Mouse (Mus musculus) kidney, embryonic 16.5 days (tissue): ENCODE results near the gene Sh3bp4. TPM values are rescaled to one million over a fixed set of nuclear protein-coding genes. Genes with fewer than 3 reads are reported as not detected.
A peak's percentile ranks its signal among the peaks of the same experiment; 100 is the strongest.

Source experiments
- ATAC-seq: fragments of 200-750 bp; cut with Nextera tagmentation; 2 replicates; pipeline ENCODE4 v1.8.0; 2017; ENCODE audit warnings: moderate TSS enrichment; ENCODE audit not compliant: low FRiP score, low TSS enrichment
- H3K27ac ChIP-seq: fragments of 300-500 bp; sonication (generic); 2 replicates; pipeline ENCODE4 v1.5.1; 2014; ENCODE audit warnings: low read length
- H3K27me3 ChIP-seq: fragments of 300-500 bp; sonication (generic); 2 replicates; pipeline ENCODE4 v1.6.1; 2014; ENCODE audit warnings: low read length, control low read depth, mixed read lengths; ENCODE audit not compliant: insufficient read depth
- H3K36me3 ChIP-seq: fragments of 300-500 bp; sonication (generic); 2 replicates; pipeline ENCODE4 v1.6.1; 2014; ENCODE audit warnings: low read length, control low read depth, mixed read lengths; ENCODE audit not compliant: insufficient read depth
- H3K4me1 ChIP-seq: fragments of 300-500 bp; sonication (generic); 2 replicates; pipeline ENCODE4 v1.6.1; 2014; ENCODE audit warnings: low read length, control low read depth, mixed read lengths; ENCODE audit not compliant: insufficient read depth
- H3K4me2 ChIP-seq: fragments of 300-500 bp; sonication (generic); replicated peaks from 2 replicates; pipeline ENCODE4 v1.6.1; 2014; ENCODE audit warnings: low read depth, low read length
- H3K4me3 ChIP-seq: fragments of 300-500 bp; sonication (generic); 2 replicates; pipeline ENCODE4 v1.5.1; 2014; ENCODE audit warnings: mild to moderate bottlenecking, low read length
- H3K9ac ChIP-seq: fragments of 300-500 bp; sonication (generic); replicated peaks from 2 replicates; pipeline ENCODE4 v1.6.1; 2014; ENCODE audit warnings: low read length
- H3K9me3 ChIP-seq: fragments of 300-500 bp; sonication (generic); 2 replicates; pipeline ENCODE4 v1.6.1; 2016; ENCODE audit warnings: low read length, control low read depth
- WGBS: fragments of 180-500 bp; shearing (Covaris S2); extraction: QIAGEN DNeasy Blood & Tissue Kit; methylation state at CpG from one replicate; pipeline ENCODE4 v1.1.7; 2014; 5-methylcytosine and 5-hydroxymethylcytosine counted together
- polyA plus RNA-seq: library from polyadenylated mRNA; unstranded; fragments of >200 nt; fragmentation: Nextera tagmentation; extraction: Ambion mirVana; gene quantifications from 2 replicates; pipeline ENCODE4 v1.2.1, GENCODE M21; 2015

Gene Sh3bp4
- polyA plus RNA-seq, 1 experiment from 2014 or later = 29.1 TPM

DNA sequence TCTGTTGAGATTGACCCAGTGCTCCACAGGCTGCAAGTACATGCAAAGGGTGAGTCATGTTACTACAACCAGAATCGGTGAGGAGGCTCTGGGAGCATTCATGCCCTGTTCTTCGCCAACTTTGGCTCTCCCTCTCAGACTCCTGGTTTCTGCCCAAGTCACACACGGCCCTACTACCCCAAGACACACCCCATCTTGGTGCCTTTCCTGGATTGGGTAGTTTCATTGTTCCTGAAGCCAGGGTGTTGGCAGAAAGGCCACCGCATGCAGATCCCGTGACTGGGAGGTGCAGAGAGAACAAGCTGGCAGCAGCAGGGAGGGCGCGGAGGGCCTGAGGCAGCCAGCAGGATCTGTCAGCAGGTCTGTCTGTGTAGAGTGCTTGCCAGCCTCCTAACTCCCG lies 61.5 kb downstream of the Sh3bp4 start:
- no peak overlapping the region for H3K4me3 ChIP-seq
- peaks cover 4% of the 10 kb centered on the region; the same call in 1 of the 2 replicates for H3K9me3 ChIP-seq
- H3K4me2 ChIP-seq = no peak overlapping the region
- H3K36me3 ChIP-seq = no peaks in the 10 kb centered on the region
- no peak for ATAC-seq
- WGBS = 82% methylated on average over 8 of the region's 8 CpGs
- H3K9ac ChIP-seq = no peak overlapping the region
- no peaks in the 10 kb centered on the region for H3K27me3 ChIP-seq
- no peak overlapping the region for H3K27ac ChIP-seq
- H3K4me1 ChIP-seq = peaks cover 27% of the 10 kb centered on the region

DNA sequence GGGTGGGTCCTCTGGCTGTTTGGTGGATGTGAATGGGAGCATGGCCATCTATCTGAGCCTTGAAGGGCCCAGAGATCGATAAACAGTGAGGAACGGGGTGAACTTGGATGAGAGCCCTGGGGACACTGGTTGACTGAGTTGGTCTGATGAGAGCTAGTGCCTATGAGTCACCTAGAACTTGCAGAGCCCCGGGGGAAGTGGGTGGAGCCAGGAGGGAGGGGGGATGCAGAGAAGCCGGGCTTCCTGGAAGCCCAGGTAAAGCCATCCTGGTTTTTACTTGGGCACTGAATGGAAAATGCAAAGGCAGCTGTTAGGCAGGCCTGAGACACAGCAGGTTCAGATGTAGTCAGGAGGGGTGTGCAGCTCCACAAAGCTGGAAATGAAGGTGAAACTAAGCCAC lies 63.1 kb downstream of the Sh3bp4 start:
- peaks cover 38% of the 10 kb centered on the region for H3K4me1 ChIP-seq

DNA sequence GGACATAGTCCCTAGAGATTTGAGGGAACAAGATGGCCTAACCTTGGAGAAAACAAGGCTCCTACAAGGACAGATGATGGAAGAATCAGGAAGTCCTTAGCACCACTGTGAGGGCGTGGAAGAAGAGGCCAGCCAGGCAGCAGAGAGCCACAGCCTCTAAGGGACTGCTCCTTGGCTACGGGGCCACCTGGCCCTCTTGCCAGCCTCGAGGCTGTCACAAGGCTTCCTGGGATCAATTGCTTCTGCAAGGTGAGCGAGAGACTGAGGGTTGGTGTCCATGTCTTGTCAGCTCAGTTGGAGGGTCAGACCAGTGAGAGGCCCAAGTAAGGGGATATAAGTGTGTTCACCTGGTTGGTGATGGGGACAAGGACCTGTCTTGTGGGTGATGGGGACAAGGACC lies 63.5 kb downstream of the Sh3bp4 start:
- Histone ChIP-seq H3K4me2 (no peak overlapping the region), H3K9ac (no peak overlapping the region), H3K27me3 (no peaks in the 10 kb centered on the region), H3K4me3 (no peak overlapping the region), H3K36me3 (no peaks in the 10 kb centered on the region), H3K27ac (no peak overlapping the region), H3K4me1 (peaks cover 38% of the 10 kb centered on the region), H3K9me3 (no peaks in the 10 kb centered on the region)
- no peak for ATAC-seq
- WGBS = 89% methylated on average over 4 of the region's 4 CpGs

More for the DNA sequence above, 63.1 kb downstream of the Sh3bp4 start:
- Histone ChIP-seq H3K27ac (no peak overlapping the region), H3K36me3 (no peaks in the 10 kb centered on the region), H3K4me2 (no peak overlapping the region), H3K4me3 (no peak overlapping the region), H3K9me3 (no peaks in the 10 kb centered on the region), H3K27me3 (no peaks in the 10 kb centered on the region), H3K9ac (no peak overlapping the region)
- no peak for ATAC-seq
- WGBS = 60% methylated on average over 4 of the region's 4 CpGs

DNA sequence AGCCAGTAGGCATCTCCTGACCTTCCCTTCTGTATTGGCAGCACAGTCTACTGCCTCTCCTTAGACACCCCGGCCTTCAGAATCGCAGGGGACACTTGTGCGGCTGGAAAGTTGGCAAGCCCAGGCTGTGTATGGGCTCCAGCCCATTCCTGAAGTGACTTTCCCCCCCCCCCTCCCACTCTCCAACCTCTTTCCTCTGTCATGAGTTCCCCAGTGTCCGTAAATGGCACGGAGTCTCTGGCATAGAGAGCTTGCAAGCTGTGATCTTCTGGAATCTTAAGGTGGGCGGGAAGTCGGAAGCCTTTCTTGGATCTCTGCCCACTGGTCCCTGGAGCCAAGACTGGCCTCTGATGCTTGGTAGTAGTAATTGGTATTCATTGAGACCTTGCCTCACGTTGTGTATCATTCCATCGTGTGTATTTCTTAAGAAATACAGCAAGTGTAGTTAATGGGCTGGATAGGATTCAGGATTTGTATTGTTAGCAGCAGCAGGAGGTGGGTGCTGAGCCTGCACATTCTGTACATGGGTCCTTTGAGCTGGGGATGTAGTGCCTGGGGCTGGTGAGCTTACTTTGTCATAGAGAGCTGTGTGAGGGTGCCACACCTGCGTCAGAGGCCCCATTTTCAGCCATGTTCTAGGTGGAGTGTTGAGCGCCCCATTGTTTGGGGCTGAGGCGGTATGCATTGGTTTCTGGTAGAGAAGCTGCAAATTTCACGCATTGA lies 66.0 kb downstream of the Sh3bp4 start:
- H3K4me3 ChIP-seq = no peak overlapping the region
- no peaks in the 10 kb centered on the region for H3K27me3 ChIP-seq
- peaks cover 7% of the 10 kb centered on the region for H3K9me3 ChIP-seq
- no peak for ATAC-seq
- 74% methylated on average over 13 of the region's 13 CpGs for WGBS
- peaks cover 38% of the 10 kb centered on the region for H3K4me1 ChIP-seq
- H3K36me3 ChIP-seq = peaks cover 15% of the 10 kb centered on the region
- no peak overlapping the region for H3K4me2 ChIP-seq
- H3K27ac ChIP-seq = no peak overlapping the region
- H3K9ac ChIP-seq = no peak overlapping the region

DNA sequence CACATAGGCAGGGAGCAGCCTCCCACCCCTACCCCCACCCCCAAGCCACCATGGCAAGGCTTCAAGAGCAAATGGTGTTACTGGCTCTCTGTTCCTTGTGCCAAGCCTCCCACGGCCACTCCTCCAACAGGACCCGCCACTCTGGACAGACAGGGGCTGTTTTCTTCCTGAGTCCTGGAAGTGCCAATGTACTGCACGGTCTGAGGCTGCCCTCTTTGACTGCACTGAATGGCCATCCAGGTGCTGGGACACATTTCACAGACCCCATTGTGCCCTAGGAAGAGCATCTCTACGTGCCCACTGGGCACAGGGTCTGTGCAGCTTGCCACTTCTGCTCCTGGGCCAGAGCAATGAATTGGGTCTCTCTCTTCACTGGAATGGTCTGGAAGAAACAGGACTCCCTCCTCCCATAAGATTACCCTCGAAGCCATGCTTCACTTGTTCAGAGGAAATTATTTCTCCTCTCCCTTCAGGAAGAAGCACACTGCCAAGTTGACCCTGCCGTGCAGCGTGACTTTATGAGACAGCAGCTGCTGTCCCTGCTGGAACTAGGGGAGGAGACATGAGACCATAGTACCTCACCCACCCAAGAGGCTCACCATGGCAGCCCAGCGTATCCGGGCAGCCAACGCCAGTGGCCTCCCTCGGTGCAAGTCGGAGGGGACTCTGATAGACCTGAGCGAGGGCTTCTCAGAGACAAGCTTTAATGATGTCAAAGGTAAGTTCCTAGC lies 67.0 kb downstream of the Sh3bp4 start:
- H3K4me1 ChIP-seq = peaks cover 38% of the 10 kb centered on the region
- H3K4me3 ChIP-seq = no peak overlapping the region
- WGBS = 50% methylated on average over 13 of the region's 13 CpGs
- no peak overlapping the region for H3K4me2 ChIP-seq
- peaks cover 15% of the 10 kb centered on the region for H3K36me3 ChIP-seq
- peak; percentile 52; the same call in 1 of the 2 replicates for ATAC-seq
- peaks cover 7% of the 10 kb centered on the region for H3K9me3 ChIP-seq
- H3K27ac ChIP-seq = no peak overlapping the region
- no peak overlapping the region for H3K9ac ChIP-seq
- H3K27me3 ChIP-seq = no peaks in the 10 kb centered on the region

DNA sequence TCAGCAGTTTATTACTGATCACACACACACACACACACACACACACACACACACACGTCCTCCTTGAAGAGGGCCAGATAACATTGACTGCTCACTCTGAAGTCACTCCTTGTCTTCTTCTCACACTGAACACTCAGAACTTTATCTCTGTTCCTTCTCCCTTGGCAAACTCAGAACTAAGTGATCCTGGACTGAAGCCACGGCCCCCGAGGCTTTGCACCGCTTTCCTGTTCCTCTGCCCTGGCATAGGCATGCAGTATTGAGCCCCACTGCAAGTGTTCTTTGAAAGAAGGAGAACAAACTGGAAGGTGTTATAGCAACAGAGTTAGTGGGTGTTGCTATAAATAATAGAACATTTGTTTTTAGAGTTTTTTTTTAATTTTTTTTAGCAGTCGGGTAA lies 68.1 kb downstream of the Sh3bp4 start:
- Histone ChIP-seq H3K27ac (no peak overlapping the region), H3K9me3 (peaks cover 7% of the 10 kb centered on the region), H3K4me1 (peaks cover 31% of the 10 kb centered on the region), H3K36me3 (peaks cover 16% of the 10 kb centered on the region), H3K4me3 (no peak overlapping the region), H3K27me3 (no peaks in the 10 kb centered on the region), H3K4me2 (no peak overlapping the region), H3K9ac (no peak overlapping the region)
- 73% methylated on average over 5 of the region's 5 CpGs for WGBS
- no peak for ATAC-seq

DNA sequence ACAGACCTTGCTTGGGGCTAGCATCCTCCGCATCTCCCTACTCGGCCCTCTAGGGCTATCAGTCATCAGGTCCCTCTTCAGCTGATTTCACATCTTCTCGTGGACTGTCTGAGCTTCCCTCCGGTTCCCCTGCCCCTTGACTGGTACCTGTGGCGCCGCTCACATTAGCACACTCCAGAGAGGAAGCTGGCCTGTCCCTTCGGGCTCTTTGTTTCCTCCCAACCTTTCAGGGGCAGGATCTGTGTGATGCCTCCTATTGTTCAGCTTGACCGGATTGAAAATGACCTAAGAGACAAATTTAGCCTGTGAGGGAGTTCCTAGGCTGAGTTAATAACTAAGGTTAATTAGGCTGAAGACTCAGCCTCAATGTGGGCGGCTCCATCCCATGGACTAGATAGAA lies 69.9 kb downstream of the Sh3bp4 start:
- no peak for ATAC-seq
- 85% methylated on average over 9 of the region's 9 CpGs for WGBS
- Histone ChIP-seq H3K9ac (no peak overlapping the region), H3K4me1 (peaks cover 25% of the 10 kb centered on the region), H3K27me3 (no peaks in the 10 kb centered on the region), H3K36me3 (peaks cover 34% of the 10 kb centered on the region), H3K4me2 (no peak overlapping the region), H3K27ac (no peak overlapping the region), H3K9me3 (peaks cover 7% of the 10 kb centered on the region), H3K4me3 (no peak overlapping the region)

DNA sequence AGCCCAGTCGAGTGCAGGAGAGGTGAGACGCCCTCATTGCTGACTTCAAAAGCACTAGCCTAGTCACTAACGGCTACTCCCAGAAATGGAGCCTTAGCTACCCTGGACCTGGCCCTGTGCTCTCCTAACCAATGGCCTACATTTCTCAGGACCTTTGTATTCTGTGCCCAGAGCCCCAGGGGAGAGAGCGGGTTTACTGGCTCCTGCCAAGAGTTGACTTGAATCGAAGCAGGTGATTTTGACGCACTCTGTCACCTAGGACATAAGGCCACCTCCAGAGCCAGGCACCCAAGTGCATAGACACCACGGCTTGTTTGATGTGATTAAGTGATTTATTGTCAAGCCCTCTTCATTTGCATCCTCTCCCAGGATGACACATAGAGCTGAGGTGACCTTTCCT lies 80.9 kb downstream of the Sh3bp4 start:
- Histone ChIP-seq H3K4me3 (no peak overlapping the region), H3K9ac (no peak overlapping the region), H3K9me3 (no peaks in the 10 kb centered on the region), H3K27ac (no peak overlapping the region), H3K4me1 (peaks cover 6% of the 10 kb centered on the region; the same call in 1 of the 2 replicates), H3K4me2 (no peak overlapping the region), H3K27me3 (no peaks in the 10 kb centered on the region), H3K36me3 (peaks cover 47% of the 10 kb centered on the region)
- WGBS = 74% methylated on average over 7 of the region's 7 CpGs
- no peak for ATAC-seq

DNA sequence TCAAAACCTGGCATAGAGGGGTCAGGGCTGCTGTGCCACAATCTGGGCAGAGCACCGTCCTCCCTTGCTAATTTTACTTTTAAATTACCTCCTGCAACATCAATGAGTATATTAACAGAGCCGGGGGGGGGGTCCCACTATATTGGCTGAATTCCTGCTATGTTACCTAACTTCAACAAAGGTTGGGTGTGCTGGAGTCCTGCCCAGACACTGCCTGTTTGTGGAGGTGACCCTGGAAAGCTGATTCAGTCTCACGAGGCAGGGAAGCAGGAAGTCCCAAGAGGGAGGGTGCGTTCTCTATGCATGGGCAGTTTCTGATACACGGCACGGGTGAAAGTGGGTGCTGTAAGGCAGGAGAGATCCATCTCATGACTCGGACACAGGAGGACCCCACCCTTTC lies 82.4 kb downstream of the Sh3bp4 start:
- ATAC-seq = no peak
- peaks cover 36% of the 10 kb centered on the region for H3K36me3 ChIP-seq
- H3K4me1 ChIP-seq = peaks cover 6% of the 10 kb centered on the region; the same call in 1 of the 2 replicates
- no peak overlapping the region for H3K4me2 ChIP-seq
- 0 out of 2 replicates have a peak overlapping the region, but pooled peaks have one; percentile 6 for H3K27ac ChIP-seq
- H3K9ac ChIP-seq = no peak overlapping the region
- no peaks in the 10 kb centered on the region for H3K9me3 ChIP-seq
- WGBS = 53% methylated on average over 7 of the region's 7 CpGs
- no peaks in the 10 kb centered on the region for H3K27me3 ChIP-seq
- no peak overlapping the region for H3K4me3 ChIP-seq

DNA sequence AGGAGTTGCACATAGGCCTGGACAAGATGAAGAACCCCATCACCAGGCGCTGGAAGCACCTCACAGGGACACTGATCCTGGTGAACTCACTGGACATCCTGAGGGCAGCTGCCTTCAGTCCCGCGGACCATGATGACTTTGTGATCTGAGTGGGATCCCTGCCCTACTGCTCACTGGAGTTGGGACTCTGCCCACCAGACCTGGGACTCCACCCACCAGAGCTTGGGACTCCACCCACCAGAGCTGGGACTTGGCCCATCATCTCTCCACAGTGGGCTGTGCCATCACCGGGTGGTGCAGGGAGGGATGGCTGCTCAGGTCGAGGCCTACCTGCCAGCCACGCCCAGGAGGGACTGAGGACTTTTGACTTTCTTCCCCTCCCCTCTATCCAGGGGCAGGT lies 83.0 kb downstream of the Sh3bp4 start:
- WGBS = 88% methylated on average over 6 of the region's 6 CpGs
- H3K4me2 ChIP-seq = no peak overlapping the region
- ATAC-seq = no peak
- no peak overlapping the region for H3K27ac ChIP-seq
- peaks cover 36% of the 10 kb centered on the region for H3K36me3 ChIP-seq
- H3K9ac ChIP-seq = no peak overlapping the region
- no peaks in the 10 kb centered on the region for H3K9me3 ChIP-seq
- H3K27me3 ChIP-seq = no peaks in the 10 kb centered on the region
- H3K4me1 ChIP-seq = peaks cover 6% of the 10 kb centered on the region; the same call in 1 of the 2 replicates
- no peak overlapping the region for H3K4me3 ChIP-seq
